Mouse (Mus musculus): ENCODE results near the gene Fhit. TPM values are rescaled to one million over a fixed set of nuclear protein-coding genes. Genes with fewer than 3 reads are reported as not detected.

Fhit gene
- total RNA-seq, 2 experiments from 2014 or later = 0.79 to 0.95 TPM

GRCm38 (mm10) chr14:10194130-10194529 lies 967.7 kb downstream of the Fhit start:
- no peak overlapping the region for H3K27ac ChIP-seq

DNA sequence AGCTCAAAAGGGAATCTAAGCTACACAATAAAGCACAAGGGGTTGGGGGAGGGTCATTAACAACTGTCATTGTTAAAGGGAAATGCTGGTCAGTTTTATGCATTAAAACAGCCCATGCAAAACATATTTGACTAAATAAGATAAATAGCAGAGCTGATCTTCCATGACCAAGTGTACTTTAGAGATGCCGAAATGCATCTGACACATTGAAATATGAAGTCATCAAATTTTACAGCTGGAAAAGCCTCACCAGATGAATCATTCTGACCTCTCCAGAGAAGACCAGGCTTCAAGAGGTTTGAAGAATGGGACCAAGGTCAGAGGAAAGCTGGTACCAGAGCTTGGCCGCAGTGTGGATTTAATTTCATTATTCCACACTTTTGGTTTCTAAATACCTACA lies 990.1 kb downstream of the Fhit start:
- DNase-seq = no peak
- H3K4me3 ChIP-seq = no peak overlapping the region
- intact Hi-C loops (cut with DNase I) = no loop called here
- H3K27ac ChIP-seq = no peak overlapping the region
- no peak for TF ChIP-seq CTCF (IDR thresholded peaks at IDR 0.05)

More at GRCm38 (mm10) chr14:10194130-10194529, 967.7 kb downstream of the Fhit start:
- intact Hi-C loops (cut with DNase I) = no loop called here
- DNase-seq = no peak
- H3K4me3 ChIP-seq = no peak overlapping the region
- TF ChIP-seq CTCF (IDR thresholded peaks at IDR 0.05) = no peak

GRCm38 (mm10) chr14:10166641-10167429 lies 995.0 kb downstream of the Fhit start:
- Histone ChIP-seq H3K4me3 (no peak overlapping the region), H3K27ac (no peak overlapping the region)
- TF ChIP-seq CTCF (IDR thresholded peaks at IDR 0.05) = no peak
- no peak for DNase-seq
- intact Hi-C loops (cut with DNase I) = no loop called here

DNA sequence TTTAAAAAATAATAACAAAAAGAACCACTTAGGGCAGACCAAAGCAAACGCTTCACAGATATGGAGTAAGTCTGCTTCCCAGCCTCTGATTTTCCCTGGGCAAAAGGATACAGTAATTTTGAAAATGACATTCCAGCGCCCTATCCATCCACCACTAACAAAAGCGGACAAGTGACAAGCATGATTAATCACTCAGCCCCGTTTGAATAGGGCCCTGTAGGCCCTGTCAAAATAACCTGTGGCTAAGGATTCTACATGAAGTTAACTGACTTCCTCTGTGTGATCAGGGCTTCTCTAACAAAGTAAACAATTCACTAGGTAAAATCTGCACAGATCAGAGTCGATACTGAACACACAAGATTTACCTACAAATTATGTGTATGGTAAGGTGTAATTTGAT lies 1012.0 kb downstream of the Fhit start:
- H3K27ac ChIP-seq = no peak overlapping the region
- intact Hi-C loops (cut with DNase I) = no loop called here
- no peak overlapping the region for H3K4me3 ChIP-seq
- no peak for TF ChIP-seq CTCF (IDR thresholded peaks at IDR 0.05)
- DNase-seq = no peak

GRCm38 (mm10) chr14:10139311-10139710 lies 1022.5 kb downstream of the Fhit start:
- intact Hi-C loops (cut with DNase I) = no loop called here
- TF ChIP-seq CTCF (IDR thresholded peaks at IDR 0.05) = no peak
- no peak overlapping the region for H3K4me3 ChIP-seq
- DNase-seq = no peak
- H3K27ac ChIP-seq = no peak overlapping the region

GRCm38 (mm10) chr14:10133873-10134272 lies 1028.0 kb downstream of the Fhit start:
- DNase-seq = no peak
- TF ChIP-seq CTCF (IDR thresholded peaks at IDR 0.05) = no peak
- H3K4me3 ChIP-seq = no peak overlapping the region
- intact Hi-C loops (cut with DNase I) = no loop called here
- H3K27ac ChIP-seq = no peak overlapping the region

- H3K4me3 ChIP-seq = no peak overlapping the region
- H3K27ac ChIP-seq = no peak overlapping the region
- no peak for TF ChIP-seq CTCF (IDR thresholded peaks at IDR 0.05)
- no peak for DNase-seq
- intact Hi-C loops (cut with DNase I) = no loop called here
Observed at GRCm38 (mm10) chr14:10129675-10130074, 1032.2 kb downstream of the Fhit start.

GRCm38 (mm10) chr14:10129088-10129487 lies 1032.7 kb downstream of the Fhit start:
- H3K27ac ChIP-seq = no peak overlapping the region
- H3K4me3 ChIP-seq = no peak overlapping the region
- no peak for TF ChIP-seq CTCF (IDR thresholded peaks at IDR 0.05)
- no peak for DNase-seq
- intact Hi-C loops (cut with DNase I) = no loop called here

DNA sequence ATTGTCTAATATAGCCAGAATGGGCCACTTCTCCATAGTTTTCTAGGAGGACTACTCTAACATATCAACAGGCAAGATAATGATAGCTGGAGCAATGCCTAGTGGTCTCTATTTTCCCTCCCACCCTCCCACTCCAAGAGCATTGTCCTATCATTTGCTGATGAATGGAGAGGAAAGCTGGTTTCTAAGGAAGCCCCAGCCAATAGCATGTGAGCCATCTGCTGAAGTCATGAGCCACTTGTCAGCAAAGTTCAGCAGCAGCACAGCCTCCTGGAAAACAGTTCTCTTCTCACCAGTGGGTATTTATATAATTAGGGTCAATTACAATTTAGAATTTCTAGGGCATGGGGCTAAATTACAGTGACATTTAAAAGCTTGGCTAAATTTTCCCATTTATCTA lies 1035.3 kb downstream of the Fhit start:
- Histone ChIP-seq H3K4me3 (no peak overlapping the region), H3K27ac (no peak overlapping the region)
- no peak for TF ChIP-seq CTCF (IDR thresholded peaks at IDR 0.05)
- DNase-seq = no peak
- intact Hi-C loops (cut with DNase I) = no loop called here

DNA sequence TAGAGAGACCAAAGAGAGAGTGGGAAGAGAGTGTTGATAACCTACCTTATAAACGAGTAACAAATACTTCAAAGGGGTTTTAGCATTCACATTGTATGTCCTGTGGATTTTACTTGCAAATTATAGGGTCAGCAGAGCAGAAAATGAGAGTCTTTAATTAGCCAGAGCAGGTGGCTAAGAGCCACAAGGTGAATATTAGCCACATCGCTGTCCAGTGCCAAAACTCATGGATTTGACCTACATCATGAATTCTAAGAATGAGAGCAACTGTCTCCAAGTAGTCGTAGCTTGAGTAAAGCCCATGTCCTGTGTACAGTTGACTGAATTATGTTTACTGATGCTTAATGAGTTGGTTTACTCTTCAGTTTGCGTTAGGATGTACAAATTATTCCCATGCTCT lies 1039.7 kb downstream of the Fhit start:
- intact Hi-C loops (cut with DNase I) = no loop called here
- Histone ChIP-seq H3K4me3 (no peak overlapping the region), H3K27ac (no peak overlapping the region)
- DNase-seq = no peak
- TF ChIP-seq CTCF (IDR thresholded peaks at IDR 0.05) = no peak

GRCm38 (mm10) chr14:10096236-10096635 lies 1065.6 kb downstream of the Fhit start:
- Histone ChIP-seq H3K4me3 (no peak overlapping the region), H3K27ac (no peak overlapping the region)
- intact Hi-C loops (cut with DNase I) = no loop called here
- no peak for DNase-seq
- TF ChIP-seq CTCF (IDR thresholded peaks at IDR 0.05) = no peak

DNA sequence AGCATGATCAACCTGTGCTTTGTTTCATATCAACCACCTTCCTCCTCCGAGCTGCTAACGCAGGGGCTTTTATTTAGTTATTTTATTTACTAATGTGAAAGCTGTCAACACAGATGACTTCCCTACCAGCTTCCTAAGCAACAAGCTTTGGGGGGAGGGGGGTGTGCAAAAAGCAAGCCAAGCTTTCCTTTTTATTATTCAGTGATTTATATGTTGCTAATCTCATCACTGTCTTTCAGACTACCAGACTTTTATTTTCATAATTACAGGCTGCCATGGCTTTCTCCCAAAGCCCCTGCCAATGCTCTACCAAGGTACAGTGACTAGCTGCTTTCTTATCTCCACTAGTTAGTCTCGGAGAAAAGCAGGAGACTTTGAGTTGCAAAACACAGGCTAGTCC lies 1082.8 kb downstream of the Fhit start:
- intact Hi-C loops (cut with DNase I) = no loop called here
- Histone ChIP-seq H3K27ac (no peak overlapping the region), H3K4me3 (no peak overlapping the region)
- no peak for DNase-seq
- no peak for TF ChIP-seq CTCF (IDR thresholded peaks at IDR 0.05)

DNA sequence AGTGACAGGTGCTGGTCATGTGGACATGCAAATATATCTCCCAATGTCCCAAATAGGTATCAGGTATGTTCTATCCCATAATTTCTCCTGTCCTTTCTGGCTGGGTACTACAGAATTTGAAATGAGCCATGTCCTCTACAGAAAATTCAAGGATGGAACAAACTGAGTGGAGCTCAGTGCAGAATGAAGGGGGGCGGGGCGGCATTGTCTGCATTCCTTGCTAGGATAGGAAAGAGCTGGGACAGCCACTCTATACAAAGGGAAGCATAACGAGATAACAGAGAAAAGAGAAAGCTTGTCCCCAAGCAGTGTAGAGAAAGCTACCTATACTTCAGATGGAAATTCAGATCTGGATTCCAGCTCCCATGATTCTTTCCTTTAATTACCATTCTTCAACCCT lies 1111.9 kb downstream of the Fhit start:
- no peak for TF ChIP-seq CTCF (IDR thresholded peaks at IDR 0.05)
- Histone ChIP-seq H3K27ac (no peak overlapping the region), H3K4me3 (no peak overlapping the region)
- DNase-seq = no peak
- intact Hi-C loops (cut with DNase I) = no loop called here

DNA sequence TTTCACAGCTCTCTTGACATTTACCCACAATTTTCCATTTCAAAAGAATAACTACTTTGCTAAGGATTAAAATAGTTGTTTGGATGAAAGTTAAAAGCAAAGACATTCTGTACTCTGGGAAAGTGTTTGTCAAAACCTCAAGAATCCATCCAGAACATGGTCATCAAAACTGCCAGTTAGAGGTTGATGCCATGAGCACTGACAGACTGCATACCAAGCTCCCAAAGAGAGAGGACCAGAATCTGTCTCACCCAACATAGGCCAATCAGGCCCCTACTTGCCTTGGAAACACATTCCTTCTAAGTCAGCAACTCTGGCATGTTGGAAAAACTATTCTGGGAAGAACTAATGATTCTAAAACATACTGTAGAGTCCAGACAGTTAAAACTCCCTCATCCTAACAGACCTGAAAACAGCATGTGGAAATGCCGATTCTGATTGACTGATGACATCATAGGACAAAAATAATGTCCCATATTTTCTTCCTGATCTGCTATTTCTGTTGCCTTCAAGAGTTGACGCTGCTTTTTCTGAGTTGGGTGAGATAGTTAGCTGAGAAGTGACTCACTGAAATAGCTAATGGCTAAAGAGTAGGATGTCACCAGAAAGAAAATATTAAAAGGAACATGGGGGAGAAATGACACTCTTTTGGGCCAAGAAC lies 1114.6 kb downstream of the Fhit start:
- Histone ChIP-seq H3K27ac (no peak overlapping the region), H3K4me3 (no peak overlapping the region)
- no peak for DNase-seq
- intact Hi-C loops (cut with DNase I) = no loop called here
- TF ChIP-seq CTCF (IDR thresholded peaks at IDR 0.05) = no peak
